Mouse (Mus musculus) MEL (cell line): ENCODE data around the gene Sept8. TPM values are rescaled to one million over a fixed set of nuclear protein-coding genes. Genes with fewer than 3 reads are reported as not detected.
A peak's percentile ranks its signal among the peaks of the same experiment; 100 is the strongest.

Source experiments
- DNase-seq: peaks from one replicate; pipeline ENCODE4 v3.0.0; 2011; ENCODE audit warnings: low read depth, low spot score
- H3K27ac ChIP-seq: 2 replicates; pipeline ENCODE4 v1.5.1; 2012; ENCODE audit warnings: low read depth, mild to moderate bottlenecking, control low read depth, low read length, moderate library complexity; ENCODE audit not compliant: control insufficient read depth
- H3K27me3 ChIP-seq, 2 experiments: fragments of 150-350 bp in 1 of 2; sonication (generic) in 1 of 2; 2 replicates each; pipeline ENCODE4 v1.6.1; 2012; ENCODE audit warnings: low read length in 2 of 2, mild to moderate bottlenecking in 2 of 2, improper control_type of control experiment in 1 of 2, moderate library complexity in 1 of 2; ENCODE audit not compliant: insufficient read depth in 2 of 2, control insufficient read depth in 1 of 2
- H3K36me3 ChIP-seq, 2 experiments: 2 replicates each; pipeline ENCODE4 v1.6.1; 2012 to 2014; ENCODE audit warnings: low read length in 2 of 2, improper control_type of control experiment in 1 of 2, inconsistent platforms in 1 of 2, mild to moderate bottlenecking in 1 of 2; ENCODE audit not compliant: insufficient read depth in 2 of 2, control insufficient read depth in 1 of 2
- H3K4me1 ChIP-seq, 2 experiments: fragments of 150-350 bp in 1 of 2; sonication (generic) in 1 of 2; 2 replicates each; pipeline ENCODE4 v1.6.1; 2012; ENCODE audit warnings: low read length in 2 of 2, improper control_type of control experiment in 1 of 2, mild to moderate bottlenecking in 1 of 2; ENCODE audit not compliant: insufficient read depth in 2 of 2, control insufficient read depth in 1 of 2
- H3K4me3 ChIP-seq, 2 experiments: fragments of 150-350 bp in 1 of 2; sonication (generic) in 1 of 2; 2 replicates each; pipeline ENCODE4 v1.5.1; 2012; ENCODE audit warnings: low read depth in 2 of 2, low read length in 2 of 2, mild to moderate bottlenecking in 2 of 2, moderate library complexity in 2 of 2, control low read depth in 1 of 2, improper control_type of control experiment in 1 of 2; ENCODE audit not compliant: control insufficient read depth in 1 of 2, insufficient read depth in 1 of 2
- H3K79me2 ChIP-seq: 2 replicates; pipeline ENCODE4 v1.6.1; 2012; ENCODE audit warnings: mild to moderate bottlenecking, low read length, moderate library complexity; ENCODE audit not compliant: control insufficient read depth, poor library complexity, insufficient read depth
- H3K9ac ChIP-seq: 2 replicates; pipeline ENCODE4 v1.6.1; 2012; ENCODE audit warnings: low read depth, mild to moderate bottlenecking, control low read depth, low read length, moderate library complexity; ENCODE audit not compliant: control insufficient read depth, poor library complexity, severe bottlenecking
- H3K9me3 ChIP-seq: fragments of 150-350 bp; sonication (generic); replicated peaks from 2 replicates; pipeline ENCODE4 v1.6.1; 2012; ENCODE audit warnings: mild to moderate bottlenecking, low read length, improper control_type of control experiment, moderate library complexity; ENCODE audit not compliant: insufficient read depth
- CTCF ChIP-seq, 3 experiments: IDR thresholded peaks in 2 of 3; conservative IDR thresholded peaks in 1 of 3; 2 replicates each; pipeline ENCODE4 v1.5.1; 2011 to 2012; ENCODE audit warnings: low read length in 3 of 3, low read depth in 2 of 3, mild to moderate bottlenecking in 2 of 3, improper control_type of control experiment in 1 of 3, inconsistent platforms in 1 of 3, mixed read lengths in 1 of 3, moderate library complexity in 1 of 3; ENCODE audit not compliant: control insufficient read depth in 1 of 3, insufficient read depth in 1 of 3, poor library complexity in 1 of 3, severe bottlenecking in 1 of 3
- EP300 ChIP-seq, 2 experiments: IDR thresholded peaks; 2 replicates each; pipeline ENCODE4 v1.6.1; 2011; ENCODE audit warnings: improper control_type of control experiment in 2 of 2, low read length in 2 of 2, low read depth in 1 of 2, mild to moderate bottlenecking in 1 of 2
- ETS1 ChIP-seq: IDR thresholded peaks from 2 replicates; pipeline ENCODE4 v1.6.1; 2012; ENCODE audit warnings: low read depth, mild to moderate bottlenecking, inconsistent platforms, low read length, improper control_type of control experiment, moderate library complexity
- GABPA ChIP-seq: IDR thresholded peaks from 2 replicates; pipeline ENCODE4 v1.6.1; 2012; ENCODE audit warnings: low read depth, mild to moderate bottlenecking, inconsistent platforms, low read length, improper control_type of control experiment, moderate library complexity
- GATA1 ChIP-seq: IDR thresholded peaks from 2 replicates; pipeline ENCODE4 v1.6.1; 2011; ENCODE audit warnings: low read depth, low read length, improper control_type of control experiment
- HCFC1 ChIP-seq: IDR thresholded peaks from 2 replicates; pipeline ENCODE4 v1.6.1; 2012; ENCODE audit warnings: low read depth, mild to moderate bottlenecking, inconsistent platforms, low read length, improper control_type of control experiment, moderate library complexity
- JUND ChIP-seq: IDR thresholded peaks from 2 replicates; pipeline ENCODE4 v1.6.1; 2011; ENCODE audit warnings: low read depth, mild to moderate bottlenecking, improper control_type of control experiment, low read length
- MAFK ChIP-seq: IDR thresholded peaks from 2 replicates; pipeline ENCODE4 v1.6.1; 2011; ENCODE audit warnings: low read depth, mild to moderate bottlenecking, low read length, improper control_type of control experiment, borderline replicate concordance
- MAX ChIP-seq: IDR thresholded peaks from 2 replicates; pipeline ENCODE4 v1.6.1; 2011; ENCODE audit warnings: low read length, improper control_type of control experiment
- MAZ ChIP-seq: IDR thresholded peaks from 2 replicates; pipeline ENCODE4 v1.6.1; 2012; ENCODE audit warnings: low read depth, mild to moderate bottlenecking, inconsistent platforms, low read length, improper control_type of control experiment
- MYB ChIP-seq: IDR thresholded peaks from 2 replicates; pipeline ENCODE4 v1.6.1; 2011; ENCODE audit warnings: mild to moderate bottlenecking, low read depth, low read length, improper control_type of control experiment
- MYC ChIP-seq: IDR thresholded peaks from 2 replicates; pipeline ENCODE4 v1.6.1; 2011; ENCODE audit warnings: low read depth, mild to moderate bottlenecking, low read length, improper control_type of control experiment, moderate library complexity
- NELFE ChIP-seq: IDR thresholded peaks from 2 replicates; pipeline ENCODE4 v1.6.1; 2011; ENCODE audit warnings: low read depth, low read length, improper control_type of control experiment
- NRF1 ChIP-seq: IDR thresholded peaks from 2 replicates; pipeline ENCODE4 v1.6.1; 2014; ENCODE audit warnings: low read depth, mild to moderate bottlenecking, inconsistent platforms, low read length, improper control_type of control experiment, moderate library complexity; ENCODE audit not compliant: poor library complexity, insufficient read depth, severe bottlenecking
- RCOR1 ChIP-seq: IDR thresholded peaks from 2 replicates; pipeline ENCODE4 v1.6.1; 2012; ENCODE audit warnings: low read depth, mild to moderate bottlenecking, inconsistent platforms, low read length, improper control_type of control experiment
- SIN3A ChIP-seq: IDR thresholded peaks from 2 replicates; pipeline ENCODE4 v1.6.1; 2012; ENCODE audit warnings: low read length, improper control_type of control experiment, inconsistent platforms
- TBP ChIP-seq: IDR thresholded peaks from 2 replicates; pipeline ENCODE4 v1.8.0; 2011; ENCODE audit warnings: low read depth, low read length, improper control_type of control experiment
- TCF12 ChIP-seq: IDR thresholded peaks from 2 replicates; pipeline ENCODE4 v1.6.1; 2014; ENCODE audit warnings: low read depth, mild to moderate bottlenecking, inconsistent platforms, low read length, improper control_type of control experiment, moderate library complexity
- USF2 ChIP-seq, 2 experiments: IDR thresholded peaks; 2 replicates each; pipeline ENCODE4 v1.6.1; 2011 to 2012; ENCODE audit warnings: improper control_type of control experiment in 2 of 2, low read length in 2 of 2, borderline replicate concordance in 1 of 2, inconsistent platforms in 1 of 2, low read depth in 1 of 2, mild to moderate bottlenecking in 1 of 2; ENCODE audit not compliant: insufficient read depth in 1 of 2
- ZKSCAN1 ChIP-seq: IDR thresholded peaks from 2 replicates; pipeline ENCODE4 v1.6.1; 2012; ENCODE audit warnings: low read depth, mild to moderate bottlenecking, inconsistent platforms, low read length, improper control_type of control experiment, moderate library complexity
- ZMIZ1 ChIP-seq: IDR thresholded peaks from 2 replicates; pipeline ENCODE4 v1.6.1; 2012; ENCODE audit warnings: low read depth, mild to moderate bottlenecking, inconsistent platforms, low read length, improper control_type of control experiment, moderate library complexity
- ZNF384 ChIP-seq: IDR thresholded peaks from 2 replicates; pipeline ENCODE4 v1.6.1; 2012; ENCODE audit warnings: low read depth, mild to moderate bottlenecking, inconsistent platforms, low read length, improper control_type of control experiment
- polyA plus RNA-seq, 2 experiments: library from polyadenylated mRNA; stranded (reverse) in 1 of 2; unstranded in 1 of 2; fragments of >175 nt in 1 of 2; fragments of >200 nt in 1 of 2; gene quantifications; 2 replicates each; pipeline versions ENCODE4 v1.2.1 to v1.2.4; 2012; ENCODE audit warnings: low replicate concordance in 2 of 2, low read depth in 1 of 2; ENCODE audit not compliant: insufficient read length in 2 of 2, insufficient read depth in 1 of 2, missing spikeins in 1 of 2
- total RNA-seq: library from RNA; depleted of rRNA; stranded (reverse); fragments of 300-350 nt; gene quantifications from 2 replicates; pipeline ENCODE4 v1.2.3, GENCODE M21; 2012

Gene Sept8
- total and polyA plus RNA-seq, 3 experiments, result 196 to 294 (median 278) TPM

DNA sequence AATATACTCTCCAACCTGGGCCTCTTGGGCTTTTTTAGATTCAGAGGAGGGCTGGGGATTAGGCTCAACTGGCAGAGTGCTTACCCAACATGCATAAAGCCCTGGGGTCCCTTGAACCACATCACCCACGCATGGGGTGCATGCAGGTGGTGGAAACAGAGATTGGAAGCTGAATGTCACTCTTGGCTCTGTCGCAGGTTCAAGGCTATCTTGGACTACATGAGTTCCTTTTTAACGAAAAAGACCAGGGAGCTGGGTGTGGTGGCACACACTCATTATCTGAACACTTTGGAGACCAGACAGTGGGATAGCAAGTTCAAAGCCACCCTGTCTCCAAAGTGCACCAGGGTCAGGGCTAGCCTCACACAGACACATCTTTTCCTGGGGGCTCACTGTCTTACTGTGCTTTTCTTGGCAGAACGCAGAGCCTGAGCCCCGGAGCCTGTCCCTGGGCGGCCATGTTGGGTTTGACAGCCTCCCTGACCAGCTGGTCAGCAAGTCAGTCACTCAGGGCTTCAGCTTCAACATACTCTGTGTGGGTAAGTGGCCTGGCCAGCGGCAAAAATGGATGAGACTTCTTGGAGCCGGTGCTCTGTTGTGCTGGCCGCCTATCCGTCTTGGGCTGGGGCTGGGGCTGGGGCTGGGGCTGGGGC is 12.6 kb downstream of the Sept8 start:
- no peaks in the 10 kb centered on the region for H3K9me3 ChIP-seq
- H3K9ac ChIP-seq, result no peak overlapping the region
- TF ChIP-seq EP300 (IDR thresholded peaks at IDR 0.05; ENCODE audit: low read depth in 1 of 2, low read length in 2 of 2) (peak; percentile 50 to 76; a peak in 3 of 4 replicates), RCOR1 (peak; percentile 57; the same call in 1 of the 2 replicates), MAZ (no peak), ZMIZ1 (no peak), TBP (0 out of 2 replicates have a peak, but pooled peaks have one; percentile 27), NELFE (no peak), GATA1 (0 out of 2 replicates have a peak, but pooled peaks have one; percentile 18), TCF12 (peak; percentile 67; the same call in 1 of the 2 replicates), ETS1 (peak; percentile 31; the same call in 1 of the 2 replicates), MYB (peak; percentile 41; the same call in 1 of the 2 replicates)
- TF ChIP-seq, all 39 proteins: peak for 7

DNA sequence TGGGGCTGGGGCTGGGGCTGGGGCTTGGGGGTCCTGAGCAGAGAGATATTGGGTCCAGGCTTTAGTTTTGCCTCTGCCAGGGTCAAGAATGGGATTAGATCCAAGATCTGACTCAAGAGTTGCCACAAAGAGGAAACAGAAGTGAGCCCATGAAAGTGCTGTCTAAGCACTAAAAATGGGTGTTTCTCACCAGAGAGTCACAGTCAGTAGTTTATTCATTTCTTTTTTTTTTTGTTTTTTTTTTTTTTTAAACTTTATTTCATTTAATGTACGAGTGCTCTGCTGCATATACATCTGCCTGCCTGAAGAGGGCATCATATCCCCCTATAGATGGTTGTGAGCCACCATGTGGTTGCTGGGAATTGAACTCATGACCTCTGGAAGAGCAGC is 13.2 kb downstream of the Sept8 start:
- DNase-seq, result peak; percentile 63
- Histone ChIP-seq H3K27me3 (no peaks in the 10 kb centered on the region), H3K27ac (no peak overlapping the region), H3K36me3 (peaks cover 36 to 46% of the 10 kb centered on the region in 2 experiments), H3K9me3 (no peaks in the 10 kb centered on the region), H3K79me2 (peaks cover 42% of the 10 kb centered on the region), H3K4me1 (peaks cover 27 to 38% of the 10 kb centered on the region in 2 experiments), H3K4me3 (no peak overlapping the region), H3K9ac (no peak overlapping the region)
- TF ChIP-seq JUND, result no peak
- no peak for TF ChIP-seq GABPA
- TF ChIP-seq MAX, result no peak
- peak; percentile 68; the same call in 1 of the 2 replicates for TF ChIP-seq MYC
- TF ChIP-seq HCFC1, result no peak
- no peak for TF ChIP-seq NRF1
- TF ChIP-seq EP300 (IDR thresholded peaks at IDR 0.05; ENCODE audit: low read depth in 1 of 2, low read length in 2 of 2), result peak in 1 of 2 experiments; percentile 18; a peak in 1 of 4 replicates
- no peak for TF ChIP-seq USF2 (IDR thresholded peaks at IDR 0.05; ENCODE audit: borderline replicate concordance in 1 of 2, insufficient read depth in 1 of 2, low read depth in 1 of 2, low read length in 2 of 2)
- peak in 2 of 3 experiments; percentile 22 to 35; a peak in 4 of 6 replicates for TF ChIP-seq CTCF (IDR thresholded peaks at IDR 0.05 in 2 of 3, conservative IDR thresholded peaks at IDR 0.05 in 1 of 3; ENCODE audit: control insufficient read depth in 1 of 3, insufficient read depth in 1 of 3, low read depth in 2 of 3, low read length in 3 of 3, poor library complexity in 1 of 3, severe bottlenecking in 1 of 3)
- TF ChIP-seq MAFK, result peak; percentile 94
- TF ChIP-seq ZKSCAN1, result peak; percentile 64; the same call in 1 of the 2 replicates
- peak; percentile 39; the same call in 1 of the 2 replicates for TF ChIP-seq SIN3A
- TF ChIP-seq ZNF384, result peak; percentile 91
- TF ChIP-seq ETS1, result peak; percentile 78

More for the DNA sequence above, 12.6 kb downstream of the Sept8 start:
- peak; percentile 66 for DNase-seq
- no peaks in the 10 kb centered on the region for H3K27me3 ChIP-seq
- H3K4me1 ChIP-seq, result peaks cover 29 to 43% of the 10 kb centered on the region in 2 experiments
- peak overlapping the region; percentile 40; the same call in 1 of the 2 replicates for H3K27ac ChIP-seq
- H3K4me3 ChIP-seq, result no peak overlapping the region
- peaks cover 47% of the 10 kb centered on the region for H3K79me2 ChIP-seq
- H3K36me3 ChIP-seq, result peaks cover 41 to 45% of the 10 kb centered on the region in 2 experiments
